Mouse (Mus musculus): ENCODE data around the gene Gm44596. TPM values are rescaled to one million over a fixed set of nuclear protein-coding genes. Genes with fewer than 3 reads are reported as not detected.

Gm44596 gene
- polyA plus RNA-seq, 1 experiment from 2014 or later: not detected

Other genes starting within 250 kb of the Gm44596 start
- gene Tspan9, start 231.9 kb upstream of the Gm44596 start, polyA plus RNA-seq (2014; fragmentation: Nextera tagmentation; extraction: Ambion mirVana): 68.2 and 77.2 TPM in 2 replicates
- gene Tead4, start 74.7 kb upstream of the Gm44596 start, polyA plus RNA-seq (2014; fragmentation: Nextera tagmentation; extraction: Ambion mirVana): 1.3 and 2.1 TPM in 2 replicates
- gene Tulp3, start 19.7 kb upstream of the Gm44596 start, polyA plus RNA-seq (2014; fragmentation: Nextera tagmentation; extraction: Ambion mirVana): 21.4 and 22.3 TPM in 2 replicates
- 190 and 195 TPM in 2 replicates for gene Rhno1, start 12.6 kb upstream of the Gm44596 start, polyA plus RNA-seq (2014; fragmentation: Nextera tagmentation; extraction: Ambion mirVana)
- gene Foxm1, start 12.5 kb upstream of the Gm44596 start, polyA plus RNA-seq (2014; fragmentation: Nextera tagmentation; extraction: Ambion mirVana): 50.9 and 61.1 TPM in 2 replicates
- 0.33 TPM in 1 of 2 replicates, not detected in the other for gene Tex52, start within 50 bp of the Gm44596 start, polyA plus RNA-seq (2014; fragmentation: Nextera tagmentation; extraction: Ambion mirVana)
- gene Nrip2, start 23.8 kb downstream of the Gm44596 start, polyA plus RNA-seq (2014; fragmentation: Nextera tagmentation; extraction: Ambion mirVana): 2.1 TPM in 2 replicates
- 35.0 and 35.3 TPM in 2 replicates for gene Itfg2, start 49.4 kb downstream of the Gm44596 start, polyA plus RNA-seq (2014; fragmentation: Nextera tagmentation; extraction: Ambion mirVana)
- 671 and 692 TPM in 2 replicates for gene Fkbp4, start 63.2 kb downstream of the Gm44596 start, polyA plus RNA-seq (2014; fragmentation: Nextera tagmentation; extraction: Ambion mirVana)
- gene Pzp, start 151.2 kb downstream of the Gm44596 start, polyA plus RNA-seq (2014; fragmentation: Nextera tagmentation; extraction: Ambion mirVana): 0.03 TPM in 1 of 2 replicates, not detected in the other
- gene A2ml1, start 206.1 kb downstream of the Gm44596 start, polyA plus RNA-seq (2014; fragmentation: Nextera tagmentation; extraction: Ambion mirVana): not detected in 2 replicates
- not detected in 2 replicates for gene Klrb1a, start 248.0 kb downstream of the Gm44596 start, polyA plus RNA-seq (2014; fragmentation: Nextera tagmentation; extraction: Ambion mirVana)